Mouse (Mus musculus) neutrophil, adult 5-6 weeks (primary cell): ENCODE data around the gene Lsm10. TPM values are rescaled to one million over a fixed set of nuclear protein-coding genes. Genes with fewer than 3 reads are reported as not detected.

Source experiments
- total RNA-seq: library from RNA; stranded (forward); fragments of 200-1000 nt; gene quantifications from 2 replicates; pipeline ENCODE4 v1.2.3, GENCODE M21; 2017

Lsm10 gene
- total RNA-seq, 1 experiment from 2014 or later, result 29.0 TPM

Other genes with a start within 250 kb of the Lsm10 start
- 2,879 and 3,175 TPM in 2 replicates for gene Csf3r, start 72.1 kb upstream of the Lsm10 start, total RNA-seq
- 55.0 and 61.3 TPM in 2 replicates for gene Mrps15, start 49.7 kb upstream of the Lsm10 start, total RNA-seq
- 17.4 and 23.7 TPM in 2 replicates for gene Oscp1, start 38.1 kb upstream of the Lsm10 start, total RNA-seq
- gene Stk40, start 7.3 kb downstream of the Lsm10 start, total RNA-seq, result 65.2 and 66.7 TPM in 2 replicates
- gene Eva1b, start 51.1 kb downstream of the Lsm10 start, total RNA-seq, result 3.1 and 4.4 TPM in 2 replicates
- 0.81 and 0.86 TPM in 2 replicates for gene Sh3d21, start 66.9 kb downstream of the Lsm10 start, total RNA-seq
- 378 and 401 TPM in 2 replicates for gene Thrap3, start 106.1 kb downstream of the Lsm10 start, total RNA-seq
- 104 and 115 TPM in 2 replicates for gene Map7d1, start 159.7 kb downstream of the Lsm10 start, total RNA-seq
- 33.1 and 37.7 TPM in 2 replicates for gene Trappc3, start 165.7 kb downstream of the Lsm10 start, total RNA-seq
- gene Col8a2, start 190.2 kb downstream of the Lsm10 start, total RNA-seq, result not detected in 2 replicates
- 21.9 and 22.2 TPM in 2 replicates for gene Adprhl2, start 225.1 kb downstream of the Lsm10 start, total RNA-seq
- not detected in 2 replicates for gene Tekt2, start 229.1 kb downstream of the Lsm10 start, total RNA-seq